In genomic region chr11:32538435-32538834, GRCm38 (mm10) we compare ENCODE assay signal across 11 mouse cellular contexts. TPM values are rescaled to one million over a fixed set of nuclear protein-coding genes. Genes with fewer than 3 reads are reported as not detected.
DNase-seq lines count a peak whose midpoint lies in the region; ATAC-seq and TF ChIP-seq lines count a peak whose summit lies in the region.
"Had no signal": no experiment of that assay in that cellular context is flagged by ENCODE, and none has a peak within 500 bp of the region (broad histone marks: within the 10 kb centered on the region; RNA-seq: fewer than 3 reads in every experiment).

No protein-coding gene starts in this region.

- H3K9me3 ChIP-seq in stomach, embryonic 15.5 days = no peaks in the 10 kb centered on the region
- no peaks in the 10 kb centered on the region for H3K9me3 ChIP-seq in stomach, postnatal 0 days (ENCODE audit: control insufficient read depth, low read length)
- H3K9me3 ChIP-seq: hindbrain, embryonic 15.5 days had no signal

- no peak for TF ChIP-seq CTCF in stomach, postnatal 0 days (IDR thresholded peaks at IDR 0.05; ENCODE audit: low read depth)

- no peak for TF ChIP-seq EP300 in stomach, postnatal 0 days (optimal IDR thresholded peaks at IDR 0.05)

- ATAC-seq in stomach, embryonic 15.5 days (ENCODE audit: insufficient read depth, low FRiP score, low read depth) = no peak
- ATAC-seq in stomach, postnatal 0 days (ENCODE audit: low FRiP score, low TSS enrichment) = no peak
- ATAC-seq: lung, postnatal 0 days had no signal

- 0 out of 2 replicates have a peak overlapping the region, but pooled peaks have one; percentile 23 for H3K4me2 ChIP-seq in stomach, embryonic 15.5 days
- no peak overlapping the region for H3K4me2 ChIP-seq in stomach, postnatal 0 days (replicated peaks; ENCODE audit: low read depth)
- H3K4me2 ChIP-seq: hindbrain, embryonic 15.5 days had no signal

- no peak overlapping the region for H3K9ac ChIP-seq in stomach, embryonic 15.5 days
- no peak overlapping the region for H3K9ac ChIP-seq in stomach, postnatal 0 days (ENCODE audit: low read length)
- H3K9ac ChIP-seq: hindbrain, embryonic 15.5 days had no signal

- H3K4me3 ChIP-seq in stomach, embryonic 15.5 days (replicated peaks) = no peak overlapping the region
- no peak overlapping the region for H3K4me3 ChIP-seq in stomach, postnatal 0 days (ENCODE audit: low read depth, low read length)
- H3K4me3 ChIP-seq: hindbrain, embryonic 15.5 days had no signal

- no peaks in the 10 kb centered on the region for H3K27me3 ChIP-seq in stomach, embryonic 15.5 days (replicated peaks)
- no peaks in the 10 kb centered on the region for H3K27me3 ChIP-seq in stomach, postnatal 0 days (ENCODE audit: control insufficient read depth, insufficient read depth, low read length)
- H3K27me3 ChIP-seq: hindbrain, embryonic 15.5 days had no signal

- DNase-seq in heart, adult 18-20 months = peak; percentile 56 to 78
- no peak for DNase-seq in heart, postnatal 4 days
- DNase-seq in stomach, postnatal 0 days (ENCODE audit: low spot score) = no peak
- peak; percentile 65 for DNase-seq in kidney, postnatal 10 days
- no peak for DNase-seq in thymus, postnatal 14 days
- DNase-seq in left cerebral cortex, adult 11 months (ENCODE audit: low spot score) = no peak
- no peak for DNase-seq in B cell, adult 2 months

- H3K27ac ChIP-seq in stomach, embryonic 15.5 days = peak overlapping the region; percentile 51; the same call in 1 of the 2 replicates
- H3K27ac ChIP-seq in stomach, postnatal 0 days (replicated peaks) = no peak overlapping the region
- H3K27ac ChIP-seq: hindbrain, embryonic 15.5 days had no signal

- no peaks in the 10 kb centered on the region for H3K36me3 ChIP-seq in stomach, embryonic 15.5 days
- H3K36me3 ChIP-seq in stomach, postnatal 0 days (ENCODE audit: control insufficient read depth, insufficient read depth, low read length) = no peaks in the 10 kb centered on the region
- H3K36me3 ChIP-seq: hindbrain, embryonic 15.5 days had no signal

- H3K4me1 ChIP-seq in stomach, embryonic 15.5 days = peaks cover 33% of the 10 kb centered on the region
- H3K4me1 ChIP-seq in stomach, postnatal 0 days (replicated peaks; ENCODE audit: control insufficient read depth, insufficient read depth) = 0 out of 2 replicates have a peak, but pooled peaks cover 3% of the 10 kb centered on the region

- WGBS in stomach, embryonic 15.5 days = 68% methylated on average over 6 of the region's 6 CpGs
- 68% methylated on average over 6 of the region's 6 CpGs for WGBS in stomach, postnatal 0 days

RNA-seq across cellular contexts. Expression of gene Stk10, which starts 5.3 kb away (rescaled TPM):
- total RNA-seq in heart, adult 18-20 months (2021) = 10 to 100 TPM in 1 of 2 experiments, 1 to 10 TPM in 1; 8.2 to 11.6 TPM
- total RNA-seq in heart, postnatal 4 days (2021) = 10 to 100 TPM; 11.8 to 12.7 TPM
- polyA plus RNA-seq in stomach, embryonic 15.5 days (2015; fragmentation: Nextera tagmentation; extraction: Ambion mirVana) = 3.8 TPM in 2 replicates
- polyA plus RNA-seq in stomach, postnatal 0 days (2015; fragmentation: Nextera tagmentation; extraction: Ambion mirVana) = 1.1 and 1.6 TPM in 2 replicates

RNA-seq across cellular contexts. Expression of gene Efcab9, which starts 6.6 kb away (rescaled TPM):
- under 1 TPM in 1 of 2 experiments, not detected in 1; 0.46 TPM for total RNA-seq in heart, adult 18-20 months (2021)
- total RNA-seq in heart, postnatal 4 days (2021) = under 1 TPM in 1 of 2 experiments, not detected in 1; 0.47 TPM
- 0.53 and 1.1 TPM in 2 replicates for polyA plus RNA-seq in stomach, embryonic 15.5 days (2015; fragmentation: Nextera tagmentation; extraction: Ambion mirVana)
- polyA plus RNA-seq in stomach, postnatal 0 days (2015; fragmentation: Nextera tagmentation; extraction: Ambion mirVana) = 0.16 and 0.52 TPM in 2 replicates
- polyA plus RNA-seq: brain, embryonic 14.5 days had no signal

Comparison
In these comparisons a context has a peak if more than half of its experiments do, and no peak if none do; other contexts are left out.
1. DNase-seq: peak in heart, adult 18-20 months (2 of 2) and kidney, postnatal 10 days (single experiment); none in heart, postnatal 4 days (single experiment), stomach, postnatal 0 days (single experiment), thymus, postnatal 14 days (single experiment), left cerebral cortex, adult 11 months (single experiment) and B cell, adult 2 months (0 of 2).